Mouse (Mus musculus): ENCODE data around the gene Cp. TPM values are rescaled to one million over a fixed set of nuclear protein-coding genes. Genes with fewer than 3 reads are reported as not detected.
A peak's percentile ranks its signal among the peaks of the same experiment; 100 is the strongest.
"Not testable (repeated sequence)": the region's sequence is repeated elsewhere in the genome, so short reads cannot be mapped to it uniquely, and the experiment has no call there.

Gene Cp
- polyA plus RNA-seq (2016; fragmentation: Nextera tagmentation; extraction: Ambion mirVana) = 6.4 and 9.0 TPM in 2 replicates

DNA sequence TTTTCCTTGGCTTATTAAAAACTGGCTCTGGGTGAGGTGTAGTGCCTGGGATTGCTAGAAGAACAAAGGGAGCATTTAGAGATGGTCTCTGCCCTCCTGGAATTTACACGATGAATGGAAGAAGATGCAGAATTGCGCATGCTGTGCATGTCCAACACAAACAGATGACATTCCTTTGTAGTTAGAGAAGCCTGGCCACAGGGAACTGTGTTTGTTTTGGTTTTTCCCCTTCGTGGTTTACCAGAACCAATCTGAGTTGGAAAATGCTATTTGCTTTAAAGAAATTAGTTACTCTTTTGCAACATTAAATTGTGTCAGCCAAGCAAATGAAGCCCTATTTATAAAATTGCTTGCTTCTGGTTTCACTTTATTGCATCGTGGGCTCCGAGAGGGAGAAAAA is at the start of gene Cp:
Cp (plus strand) TSS at position 170 of the 400 bp plus-strand sequence.
- Histone ChIP-seq H3K36me3 (replicated peaks) (no peaks in the 10 kb centered on the region), H3K9me3 (no peaks in the 10 kb centered on the region), H3K4me1 (peaks cover 64% of the 10 kb centered on the region), H3K27ac (peak within 1 kb of the TSS; percentile 58), H3K27me3 (ENCODE audit: poor library complexity, severe bottlenecking) (no peaks in the 10 kb centered on the region), H3K4me3 (peak within 1 kb of the TSS; percentile 10)
- WGBS = 36% methylated on average over 5 of the region's 5 CpGs
- DNase-seq (ENCODE audit: extremely low spot score, low spot score) = no peak

DNA sequence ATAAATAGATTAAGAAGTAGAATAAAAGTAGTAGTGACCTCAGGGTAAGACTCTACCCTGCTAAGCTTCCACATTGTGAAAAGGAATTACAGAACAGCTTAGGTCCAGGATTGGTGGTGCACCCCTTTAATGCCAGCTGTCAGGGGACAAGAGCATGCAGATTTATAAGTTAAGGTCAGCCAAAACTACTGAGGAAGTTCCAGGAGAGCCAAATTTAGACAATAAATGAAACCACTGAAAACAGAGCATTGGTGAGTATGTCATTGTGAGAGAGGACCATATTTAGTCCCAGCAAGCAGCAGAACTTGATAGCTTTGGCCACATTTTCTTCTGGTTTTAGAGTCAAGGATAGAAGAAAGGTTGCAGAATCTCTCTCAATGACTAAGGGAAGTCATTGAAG is 8.3 kb upstream of the Cp start:
- no peak overlapping the region for H3K4me3 ChIP-seq
- no peaks in the 10 kb centered on the region for H3K36me3 ChIP-seq (replicated peaks)
- no peak for DNase-seq (ENCODE audit: extremely low spot score, low spot score)
- H3K4me1 ChIP-seq = peaks cover 9% of the 10 kb centered on the region
- H3K27ac ChIP-seq = no peak overlapping the region
- H3K27me3 ChIP-seq (ENCODE audit: poor library complexity, severe bottlenecking) = no peaks in the 10 kb centered on the region
- H3K9me3 ChIP-seq = no peaks in the 10 kb centered on the region

DNA sequence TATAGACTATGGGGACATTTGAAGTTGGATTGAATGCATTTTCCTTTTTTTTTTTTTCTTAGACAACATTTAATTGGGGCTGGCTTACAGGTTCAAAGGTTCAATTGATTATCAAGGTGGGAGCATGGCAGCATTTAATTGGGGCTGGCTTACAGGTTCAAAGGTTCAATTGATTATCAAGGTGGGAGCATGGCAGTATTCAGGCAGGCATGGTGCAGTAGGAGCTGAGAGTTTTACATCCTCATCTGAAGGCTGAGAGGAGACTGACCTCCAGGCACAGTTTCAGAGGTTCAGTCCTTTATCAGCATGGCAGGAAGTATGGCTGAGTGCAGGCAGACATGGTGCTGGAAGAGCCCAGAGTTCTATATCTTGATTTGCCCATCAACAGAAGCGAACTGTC is 7.5 kb upstream of the Cp start:
- not testable (repeated sequence) for H3K27ac ChIP-seq; H3K36me3 ChIP-seq (replicated peaks); H3K4me3 ChIP-seq; DNase-seq (ENCODE audit: extremely low spot score, low spot score); H3K27me3 ChIP-seq (ENCODE audit: poor library complexity, severe bottlenecking); H3K9me3 ChIP-seq
- H3K4me1 ChIP-seq = peaks cover 18% of the 10 kb centered on the region
- 97% methylated on average over 1 of the region's 1 CpGs for WGBS

DNA sequence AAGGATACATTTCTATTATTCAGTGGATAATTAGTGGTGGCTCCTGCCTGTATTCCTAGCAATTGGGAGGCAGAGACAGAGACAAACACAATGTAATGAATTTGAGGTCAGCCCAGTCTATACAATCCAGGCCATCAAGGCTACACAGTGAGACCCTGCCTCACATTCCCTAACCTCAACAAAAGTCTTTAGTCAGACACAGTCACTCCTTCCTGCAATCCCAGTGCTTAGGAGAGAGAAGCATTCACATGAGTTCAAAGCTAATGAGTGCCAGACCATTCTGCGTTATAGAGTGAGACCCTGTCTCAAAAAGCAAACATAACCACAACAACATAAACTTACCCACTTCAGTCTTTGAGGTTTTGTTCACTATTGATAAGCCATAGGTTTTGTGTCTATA is 3.4 kb upstream of the Cp start:
- no peaks in the 10 kb centered on the region for H3K27me3 ChIP-seq (ENCODE audit: poor library complexity, severe bottlenecking)
- no peak for DNase-seq (ENCODE audit: extremely low spot score, low spot score)
- 10% methylated on average over 1 of the region's 1 CpGs for WGBS
- H3K4me1 ChIP-seq = peaks cover 43% of the 10 kb centered on the region
- H3K4me3 ChIP-seq = no peak overlapping the region
- no peaks in the 10 kb centered on the region for H3K36me3 ChIP-seq (replicated peaks)
- H3K27ac ChIP-seq = peak overlapping the region; percentile 65
- no peaks in the 10 kb centered on the region for H3K9me3 ChIP-seq

DNA sequence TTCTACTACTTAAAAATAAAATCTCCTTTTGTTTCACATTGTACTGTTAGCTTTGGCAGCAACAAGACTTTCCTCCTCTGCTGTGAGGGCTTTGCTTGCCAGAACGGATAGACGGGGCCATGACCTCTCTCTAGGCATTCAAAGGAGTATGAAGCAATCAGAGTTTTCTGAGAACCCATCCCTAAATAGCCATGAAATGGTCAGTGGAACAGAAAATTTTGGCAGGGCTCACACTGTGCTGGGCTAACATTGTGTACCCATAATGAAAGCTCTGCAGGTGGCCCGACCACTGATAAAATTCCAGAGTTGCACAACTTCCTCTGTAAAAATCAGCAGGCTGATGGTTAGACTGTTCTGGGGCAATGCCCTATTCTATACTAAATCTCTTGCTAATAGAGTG is 3.0 kb upstream of the Cp start:
- no peaks in the 10 kb centered on the region for H3K9me3 ChIP-seq
- 7% methylated on average over 3 of the region's 3 CpGs for WGBS
- no peaks in the 10 kb centered on the region for H3K36me3 ChIP-seq (replicated peaks)
- peak; percentile 27 for DNase-seq (ENCODE audit: extremely low spot score, low spot score)
- H3K4me3 ChIP-seq = no peak overlapping the region
- peaks cover 48% of the 10 kb centered on the region for H3K4me1 ChIP-seq
- no peak overlapping the region for H3K27ac ChIP-seq
- no peaks in the 10 kb centered on the region for H3K27me3 ChIP-seq (ENCODE audit: poor library complexity, severe bottlenecking)

DNA sequence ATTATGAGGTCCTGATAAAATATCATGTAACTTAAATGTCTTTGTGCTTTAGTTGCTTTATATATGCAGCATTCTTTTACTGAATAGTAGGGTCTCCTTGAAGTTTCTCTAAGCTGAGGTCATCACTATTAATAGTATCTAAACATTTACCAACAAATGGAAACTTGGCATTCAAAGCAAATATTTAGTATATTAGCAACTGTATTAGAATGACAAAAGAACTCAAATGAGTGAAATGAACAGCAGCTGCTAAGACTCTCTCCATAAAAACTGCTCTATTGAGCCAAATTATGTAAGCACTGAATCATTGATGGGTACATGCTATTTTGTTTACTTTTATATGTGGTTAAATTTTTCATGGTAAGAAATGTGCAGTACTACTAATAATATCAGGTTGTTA is 1.2 kb downstream of the Cp start:
- H3K9me3 ChIP-seq = no peaks in the 10 kb centered on the region
- H3K4me3 ChIP-seq = 0 out of 2 replicates have a peak overlapping the region, but pooled peaks have one; percentile 2
- peak overlapping the region; percentile 58; the same call in 1 of the 2 replicates for H3K27ac ChIP-seq
- no peak for DNase-seq (ENCODE audit: extremely low spot score, low spot score)
- peaks cover 60% of the 10 kb centered on the region for H3K4me1 ChIP-seq
- no peaks in the 10 kb centered on the region for H3K36me3 ChIP-seq (replicated peaks)
- H3K27me3 ChIP-seq (ENCODE audit: poor library complexity, severe bottlenecking) = no peaks in the 10 kb centered on the region

DNA sequence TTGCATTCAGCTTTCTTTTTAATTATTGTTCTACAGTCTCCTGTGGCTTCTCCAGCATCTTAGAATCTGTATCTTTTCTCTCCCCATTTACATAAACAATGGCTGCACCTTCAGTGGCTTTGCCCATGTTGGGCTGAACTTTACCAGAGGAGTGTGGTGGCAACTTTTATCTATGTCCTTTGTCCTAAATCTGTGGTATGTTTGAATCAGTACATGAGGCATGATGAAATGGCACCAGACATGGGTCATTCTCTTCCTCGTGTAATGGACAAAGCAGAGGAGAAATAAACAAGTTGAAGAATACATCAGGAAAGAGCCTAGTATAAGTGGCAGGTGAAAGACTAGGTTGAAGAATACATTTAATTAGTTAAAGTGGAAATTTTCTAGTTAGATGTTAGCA is 2.1 kb downstream of the Cp start:
- 79% methylated on average over 1 of the region's 1 CpGs for WGBS
- H3K36me3 ChIP-seq (replicated peaks) = no peaks in the 10 kb centered on the region

DNA sequence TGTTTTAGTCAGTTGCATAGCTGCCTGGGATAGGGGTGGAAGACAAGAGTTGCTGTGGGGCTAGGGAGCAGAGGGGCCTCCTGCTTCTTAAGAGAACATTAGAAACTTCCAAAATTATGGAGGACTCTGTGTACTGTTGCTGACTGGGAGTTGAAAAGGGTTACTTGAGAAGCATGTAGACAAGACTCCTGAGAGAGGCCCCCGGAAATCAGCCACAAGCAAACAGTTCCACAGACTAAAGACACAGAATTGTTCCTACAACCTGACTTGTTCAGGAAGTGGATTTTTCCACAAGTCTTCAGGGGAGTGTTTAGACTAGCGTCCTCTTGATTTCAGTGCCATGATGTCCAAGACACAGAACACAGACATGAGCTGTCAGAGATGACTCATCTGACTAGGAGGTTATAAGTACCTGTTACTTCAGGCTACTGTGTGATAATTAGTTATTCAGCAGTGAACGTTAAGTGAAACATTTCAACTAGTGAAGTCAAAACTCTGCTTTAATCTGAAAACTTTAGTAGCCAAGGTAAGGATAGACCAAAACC is 3.8 kb downstream of the Cp start:
- Histone ChIP-seq H3K4me3 (no peak overlapping the region), H3K27ac (0 out of 2 replicates have a peak overlapping the region, but pooled peaks have one; percentile 25), H3K36me3 (replicated peaks) (no peaks in the 10 kb centered on the region), H3K27me3 (ENCODE audit: poor library complexity, severe bottlenecking) (no peaks in the 10 kb centered on the region), H3K4me1 (peaks cover 34% of the 10 kb centered on the region), H3K9me3 (no peaks in the 10 kb centered on the region)
- 85% methylated on average over 3 of the region's 3 CpGs for WGBS
- DNase-seq (ENCODE audit: extremely low spot score, low spot score) = no peak

More for the DNA sequence above, 2.1 kb downstream of the Cp start:
- Histone ChIP-seq H3K4me1 (peaks cover 50% of the 10 kb centered on the region), H3K9me3 (no peaks in the 10 kb centered on the region), H3K27ac (0 out of 2 replicates have a peak overlapping the region, but pooled peaks have one; percentile 11), H3K4me3 (no peak overlapping the region), H3K27me3 (ENCODE audit: poor library complexity, severe bottlenecking) (no peaks in the 10 kb centered on the region)
- DNase-seq (ENCODE audit: extremely low spot score, low spot score) = no peak

DNA sequence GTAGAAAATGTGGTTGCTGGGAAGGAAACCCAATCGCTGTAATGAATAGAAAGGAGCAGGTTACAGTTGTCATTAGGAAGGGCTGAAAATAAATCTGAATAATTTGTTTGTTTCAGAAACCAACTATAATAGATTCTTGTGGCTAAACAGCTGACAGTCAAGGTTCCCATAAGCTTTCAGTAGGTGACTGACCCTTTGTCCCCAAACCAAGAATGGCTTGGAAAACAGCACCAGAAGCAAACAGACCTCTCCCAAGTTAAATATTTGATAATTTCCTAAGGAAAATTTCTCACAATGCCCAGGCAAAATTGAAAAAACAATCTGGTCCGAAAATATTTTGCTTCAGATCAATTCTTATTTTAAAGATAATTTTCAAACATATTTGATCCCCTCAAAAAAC is 4.5 kb downstream of the Cp start:
- peaks cover 33% of the 10 kb centered on the region for H3K4me1 ChIP-seq
- 83% methylated on average over 2 of the region's 2 CpGs for WGBS
- H3K36me3 ChIP-seq (replicated peaks) = no peaks in the 10 kb centered on the region
- DNase-seq (ENCODE audit: extremely low spot score, low spot score) = no peak
- H3K4me3 ChIP-seq = no peak overlapping the region
- H3K27me3 ChIP-seq (ENCODE audit: poor library complexity, severe bottlenecking) = no peaks in the 10 kb centered on the region
- H3K27ac ChIP-seq = no peak overlapping the region
- H3K9me3 ChIP-seq = no peaks in the 10 kb centered on the region

DNA sequence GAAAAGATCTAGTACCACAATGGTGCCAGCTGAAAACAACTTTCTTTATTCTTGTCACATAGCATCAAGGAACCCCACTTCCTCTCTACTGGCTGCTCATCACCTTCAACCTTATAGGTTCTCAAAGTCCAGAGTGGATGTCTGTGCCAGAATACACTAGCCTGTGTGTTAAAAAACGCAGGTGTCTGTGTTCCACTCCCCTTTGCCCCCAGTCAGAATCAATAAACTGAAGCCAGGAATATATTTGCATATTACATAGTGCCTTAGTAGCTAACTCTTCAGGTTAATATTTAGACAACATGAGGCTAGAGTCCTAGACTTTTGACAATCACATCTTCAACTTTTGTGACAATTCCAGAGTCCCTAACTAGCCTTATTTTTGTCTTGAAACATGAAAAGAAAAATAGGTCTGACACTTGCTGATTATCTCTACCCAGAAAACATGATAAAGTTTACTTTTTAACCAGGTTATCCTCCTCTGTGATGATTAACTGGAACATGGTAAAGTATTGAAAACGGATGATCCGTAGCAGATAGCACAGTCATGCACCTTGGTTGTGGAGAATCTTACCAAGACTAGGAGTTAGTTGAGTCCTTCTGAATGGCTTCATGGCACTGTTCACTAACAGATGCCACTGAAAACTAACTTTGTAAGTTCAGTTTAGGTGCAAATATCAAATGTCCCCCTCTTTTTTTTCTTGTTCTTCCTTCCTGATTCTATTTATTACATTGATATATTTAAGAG is 6.1 kb downstream of the Cp start:
- Histone ChIP-seq H3K36me3 (replicated peaks) (no peaks in the 10 kb centered on the region), H3K9me3 (no peaks in the 10 kb centered on the region), H3K27me3 (ENCODE audit: poor library complexity, severe bottlenecking) (no peaks in the 10 kb centered on the region), H3K4me3 (no peak overlapping the region), H3K4me1 (peaks cover 21% of the 10 kb centered on the region), H3K27ac (no peak overlapping the region)
- no peak for DNase-seq (ENCODE audit: extremely low spot score, low spot score)
- WGBS = 93% methylated on average over 3 of the region's 3 CpGs

DNA sequence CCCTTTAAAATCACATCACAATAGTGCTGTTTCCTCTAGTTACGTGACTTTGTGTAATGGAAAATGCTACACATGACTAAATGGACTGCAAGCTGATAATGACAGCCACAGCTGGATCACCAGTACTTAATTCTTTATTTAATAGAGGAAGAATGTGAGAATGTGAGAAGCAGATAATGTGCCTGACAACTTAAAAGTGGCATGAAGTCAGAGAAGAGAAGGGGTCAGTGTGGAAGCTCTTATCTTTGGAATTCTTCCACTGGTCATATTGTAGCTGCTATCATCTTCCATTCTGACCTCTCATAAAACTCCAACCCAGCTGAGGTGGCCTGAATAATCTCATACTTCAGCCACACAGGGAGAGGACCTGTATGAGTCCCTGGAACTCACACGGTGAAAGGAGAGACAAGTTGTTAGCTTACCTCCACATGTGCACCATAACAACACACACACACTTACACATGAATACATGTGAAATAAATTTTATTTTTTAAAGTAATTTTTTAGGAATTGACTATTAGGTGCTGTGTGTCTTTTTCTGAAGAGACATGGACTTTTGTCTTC is 7.9 kb downstream of the Cp start:
- no peak for DNase-seq (ENCODE audit: extremely low spot score, low spot score)
- Histone ChIP-seq H3K4me1 (peaks cover 11% of the 10 kb centered on the region), H3K27ac (no peak overlapping the region), H3K27me3 (ENCODE audit: poor library complexity, severe bottlenecking) (no peaks in the 10 kb centered on the region), H3K4me3 (no peak overlapping the region), H3K36me3 (replicated peaks) (no peaks in the 10 kb centered on the region), H3K9me3 (no peaks in the 10 kb centered on the region)
- 81% methylated on average over 2 of the region's 2 CpGs for WGBS

DNA sequence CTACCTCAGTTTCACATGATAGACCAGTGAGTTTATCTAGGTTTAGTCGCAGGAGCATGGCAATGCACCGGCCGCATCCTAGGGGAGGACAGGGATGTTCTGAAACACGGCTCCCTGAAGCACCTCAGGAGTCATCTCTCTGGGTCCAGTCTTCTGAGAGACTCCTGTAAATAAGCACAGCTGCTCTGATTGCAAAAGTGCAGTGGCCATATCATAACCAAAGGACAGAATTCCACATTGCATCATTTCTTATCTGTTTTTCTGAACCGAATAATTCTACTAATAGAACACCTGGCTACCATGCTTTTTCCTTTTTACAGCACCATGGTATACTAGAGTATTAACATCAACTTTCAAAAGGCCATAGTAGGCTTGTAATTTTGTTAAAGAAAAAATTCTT is 8.4 kb downstream of the Cp start:
- WGBS = 92% methylated on average over 5 of the region's 5 CpGs

DNA sequence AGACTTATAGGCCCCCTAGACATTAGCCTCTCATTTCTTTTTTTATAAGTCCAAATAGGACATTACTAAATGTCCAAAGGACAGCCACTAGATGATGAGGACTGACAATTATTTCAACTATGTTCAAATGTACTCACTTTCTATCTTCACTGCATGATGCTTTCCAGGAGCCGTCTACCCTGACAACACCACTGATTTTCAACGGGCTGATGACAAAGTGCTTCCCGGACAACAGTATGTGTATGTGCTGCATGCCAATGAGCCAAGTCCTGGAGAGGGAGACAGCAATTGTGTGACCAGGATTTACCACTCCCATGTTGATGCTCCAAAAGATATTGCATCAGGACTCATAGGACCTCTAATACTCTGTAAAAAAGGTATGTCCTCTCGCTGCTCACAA is 9.2 kb downstream of the Cp start:
- no peaks in the 10 kb centered on the region for H3K27me3 ChIP-seq (ENCODE audit: poor library complexity, severe bottlenecking)
- 92% methylated on average over 4 of the region's 4 CpGs for WGBS
- no peaks in the 10 kb centered on the region for H3K36me3 ChIP-seq (replicated peaks)
- no peaks in the 10 kb centered on the region for H3K4me1 ChIP-seq
- no peaks in the 10 kb centered on the region for H3K9me3 ChIP-seq
- no peak overlapping the region for H3K4me3 ChIP-seq
- DNase-seq (ENCODE audit: extremely low spot score, low spot score) = no peak
- H3K27ac ChIP-seq = no peak overlapping the region

More for the DNA sequence above, 8.4 kb downstream of the Cp start:
- Histone ChIP-seq H3K27ac (no peak overlapping the region), H3K36me3 (replicated peaks) (no peaks in the 10 kb centered on the region), H3K4me1 (peaks cover 6% of the 10 kb centered on the region), H3K4me3 (no peak overlapping the region), H3K9me3 (no peaks in the 10 kb centered on the region), H3K27me3 (ENCODE audit: poor library complexity, severe bottlenecking) (no peaks in the 10 kb centered on the region)
- no peak for DNase-seq (ENCODE audit: extremely low spot score, low spot score)

Data from forebrain, embryonic 10.5 days (tissue).